Mouse (Mus musculus) retina, postnatal 7 days (tissue): ENCODE results near the gene Thoc7.
A peak's percentile ranks its signal among the peaks of the same experiment; 100 is the strongest.

Experiments
- DNase-seq: peaks from one replicate; pipeline ENCODE4 v3.0.0-alpha.2; 2012; ENCODE audit warnings: low read depth, low spot score

The Thoc7 gene

GRCm38 (mm10) chr14:13933290-13934051, 28.2 kb downstream of the Thoc7 start:
- no peak for DNase-seq

DNA sequence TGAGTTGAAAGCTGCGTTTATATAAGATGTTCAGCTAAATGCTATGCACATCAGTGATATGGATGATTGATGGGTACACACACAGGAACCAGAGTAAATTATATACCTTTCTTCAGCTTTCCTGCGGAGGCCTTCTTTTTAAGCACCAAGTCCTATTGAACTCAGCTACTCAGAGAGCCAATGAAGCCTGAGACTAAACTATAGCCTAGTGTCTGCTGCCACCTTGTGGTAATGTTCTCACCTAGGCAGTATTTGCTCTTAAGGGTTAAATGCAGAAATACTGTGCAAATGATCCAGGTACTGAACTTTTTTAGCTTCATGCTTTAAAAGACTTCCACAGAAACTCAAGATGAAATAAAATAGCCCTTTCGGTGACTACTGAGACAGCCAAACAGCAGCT, 44.0 kb downstream of the Thoc7 start:
- DNase-seq = peak; percentile 66

DNA sequence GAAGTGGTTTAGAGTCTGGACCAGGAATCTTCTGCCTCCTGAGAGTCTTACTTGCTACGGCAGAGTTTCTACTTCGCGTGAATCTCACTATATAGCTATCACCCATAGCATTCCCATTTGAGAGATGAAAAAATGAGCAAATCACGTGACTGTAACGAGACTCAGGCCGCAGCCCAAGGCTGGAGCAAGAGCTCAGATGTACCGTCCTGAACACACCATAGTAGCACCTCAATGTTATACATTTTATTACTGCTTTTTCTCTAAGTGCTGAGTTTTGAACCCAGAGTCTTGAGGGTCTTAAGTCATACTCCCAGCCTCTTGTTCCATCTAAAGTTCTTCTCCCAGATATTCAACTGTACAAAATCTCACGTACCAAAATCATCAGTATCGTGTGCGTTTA, 44.4 kb downstream of the Thoc7 start:
- DNase-seq = no peak

DNA sequence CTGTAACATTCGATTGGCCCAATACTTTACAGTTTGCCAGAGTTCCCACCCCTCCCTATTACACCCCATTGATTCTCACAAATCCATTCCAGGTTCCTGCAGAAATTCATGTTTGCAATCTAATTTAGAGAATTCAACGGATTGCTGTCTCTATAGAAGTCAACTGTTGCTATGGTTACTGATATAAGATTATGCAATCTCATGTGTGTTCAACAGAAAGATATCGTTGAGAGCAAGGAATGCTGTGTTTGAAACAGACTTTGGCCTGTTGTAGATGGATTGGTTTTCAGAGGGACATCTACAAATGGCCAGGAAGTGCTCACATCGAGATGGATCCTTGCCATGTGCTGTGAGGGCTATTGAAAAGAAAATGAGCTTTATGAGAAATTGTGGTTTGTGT, 46.4 kb downstream of the Thoc7 start:
- DNase-seq = no peak

GRCm38 (mm10) chr14:13914387-13915082, 47.1 kb downstream of the Thoc7 start, which contains the start of gene Gm281:
Gene Gm281, minus strand, starts transcription at chr14:13914478.
- no peak for DNase-seq

- DNase-seq = no peak
Observed at GRCm38 (mm10) chr14:13910148-13910547, 51.5 kb downstream of the Thoc7 start.

DNA sequence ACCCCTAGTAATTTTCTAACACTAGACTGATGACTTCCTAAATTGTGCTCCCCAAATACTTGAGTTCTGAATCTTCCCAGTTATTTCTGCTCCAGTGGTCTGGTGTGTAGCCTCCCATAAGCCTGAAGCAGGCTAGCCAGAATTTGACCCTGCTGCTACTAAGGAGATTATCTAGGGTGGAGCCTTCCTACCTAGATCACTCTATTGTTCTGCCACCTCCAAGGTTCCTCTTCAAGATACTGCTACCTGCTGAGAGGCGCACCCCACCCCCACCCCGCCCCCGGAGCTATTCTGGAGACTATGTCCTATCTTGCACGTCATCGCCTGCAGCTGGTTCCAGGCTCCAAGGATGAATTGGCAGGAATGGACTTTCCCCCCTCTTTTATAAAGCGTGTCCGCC, 54.5 kb downstream of the Thoc7 start:
- DNase-seq = no peak

DNA sequence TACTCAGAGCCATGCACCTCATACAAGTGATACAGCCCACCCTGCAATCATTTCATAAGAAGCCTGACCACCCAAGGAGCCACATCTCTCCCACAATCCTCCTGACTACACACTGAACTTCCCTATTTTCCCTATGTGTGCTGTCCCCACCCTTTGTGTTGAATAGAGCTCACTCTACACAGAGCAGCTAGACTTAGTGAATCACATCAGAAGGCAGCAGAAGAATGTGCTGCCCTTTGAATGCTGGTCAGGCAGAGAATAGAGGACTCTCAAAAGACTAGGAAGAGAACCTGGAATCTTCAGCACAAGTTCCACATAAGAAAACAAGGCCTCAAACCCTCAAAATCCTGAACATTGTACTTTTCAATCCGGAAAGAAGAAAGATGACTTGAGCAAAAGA, 55.2 kb downstream of the Thoc7 start:
- DNase-seq = no peak

GRCm38 (mm10) chr14:13901611-13902067, 60.0 kb downstream of the Thoc7 start:
- DNase-seq = peak; percentile 46
